Mouse (Mus musculus) kidney, embryonic 15.5 days (tissue): ENCODE data around the gene Pcdh7. TPM values are rescaled to one million over a fixed set of nuclear protein-coding genes. Genes with fewer than 3 reads are reported as not detected.

Experiments used
- ATAC-seq: fragments of 200-750 bp; cut with Nextera tagmentation; replicated peaks from 2 replicates; pipeline ENCODE4 v1.8.0; 2017; ENCODE audit warnings: moderate TSS enrichment; ENCODE audit not compliant: low FRiP score
- H3K27ac ChIP-seq: fragments of 300-500 bp; sonication (generic); 2 replicates; pipeline ENCODE4 v1.5.1; 2015; ENCODE audit warnings: mild to moderate bottlenecking, inconsistent platforms
- H3K27me3 ChIP-seq: fragments of 300-500 bp; sonication (generic); 2 replicates; pipeline ENCODE4 v1.6.1; 2015; ENCODE audit warnings: inconsistent platforms
- H3K36me3 ChIP-seq: fragments of 300-500 bp; sonication (generic); 2 replicates; pipeline ENCODE4 v1.6.1; 2015; ENCODE audit warnings: inconsistent platforms
- H3K4me1 ChIP-seq: fragments of 300-500 bp; sonication (generic); 2 replicates; pipeline ENCODE4 v1.6.1; 2015; ENCODE audit warnings: inconsistent platforms
- H3K4me2 ChIP-seq: fragments of 300-500 bp; sonication (generic); 2 replicates; pipeline ENCODE4 v1.6.1; 2015; ENCODE audit warnings: moderate library complexity, mild to moderate bottlenecking, inconsistent platforms
- H3K4me3 ChIP-seq: fragments of 300-500 bp; sonication (generic); replicated peaks from 2 replicates; pipeline ENCODE4 v1.5.1; 2015; ENCODE audit warnings: mild to moderate bottlenecking, inconsistent platforms
- H3K9ac ChIP-seq: fragments of 300-500 bp; sonication (generic); 2 replicates; pipeline ENCODE4 v1.6.1; 2015; ENCODE audit warnings: mild to moderate bottlenecking, inconsistent platforms
- H3K9me3 ChIP-seq: fragments of 300-500 bp; sonication (generic); replicated peaks from 2 replicates; pipeline ENCODE4 v1.6.1; 2016; ENCODE audit warnings: inconsistent platforms
- WGBS: fragments of 180-500 bp; shearing (Covaris S2); methylation state at CpG from one replicate; pipeline ENCODE4 v1.1.7; 2015; ENCODE audit warnings: mixed read lengths; 5-methylcytosine and 5-hydroxymethylcytosine counted together
- polyA plus RNA-seq: library from polyadenylated mRNA; unstranded; fragments of >200 nt; fragmentation: Nextera tagmentation; extraction: Ambion mirVana; gene quantifications from 2 replicates; pipeline ENCODE4 v1.2.1, GENCODE M21; 2015

The Pcdh7 gene
- polyA plus RNA-seq, 1 experiment from 2014 or later: 6.3 TPM

DNA sequence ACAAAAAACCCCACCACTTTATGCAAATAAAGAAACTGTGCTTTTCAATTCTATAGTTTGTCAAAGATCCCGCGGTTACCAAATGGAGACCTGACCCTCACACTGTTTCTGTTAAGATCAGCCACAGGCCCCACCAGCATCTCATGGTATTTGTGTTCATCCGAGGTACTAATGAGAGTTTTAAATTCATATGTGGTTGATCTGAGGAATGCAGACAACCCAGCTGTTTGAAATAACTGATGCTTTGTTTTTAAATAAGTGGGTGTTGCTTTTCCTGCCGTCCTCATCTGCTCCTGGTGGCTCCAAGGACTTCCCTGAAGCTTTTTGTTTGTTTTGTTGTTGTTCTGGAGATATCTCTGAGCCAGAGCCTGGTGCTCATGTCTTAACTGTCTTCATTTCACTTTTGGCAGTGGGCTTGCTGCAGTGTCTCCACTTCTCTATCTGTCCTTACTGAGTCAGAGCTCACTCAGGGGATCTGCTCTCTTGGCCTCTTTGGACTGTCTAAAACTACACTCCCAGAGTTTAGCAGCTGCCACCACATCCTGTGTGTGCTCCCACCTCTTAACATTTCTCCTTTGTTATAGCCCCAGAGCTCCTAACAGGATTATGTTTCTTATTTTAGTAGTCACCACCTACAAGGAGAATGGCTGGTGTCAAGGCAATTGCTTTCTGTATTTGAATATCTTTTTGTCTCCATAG is 39.1 kb downstream of the Pcdh7 start:
- Histone ChIP-seq H3K4me2 (no peak overlapping the region), H3K9me3 (no peaks in the 10 kb centered on the region), H3K27me3 (no peaks in the 10 kb centered on the region), H3K27ac (peak overlapping the region; percentile 27), H3K36me3 (no peaks in the 10 kb centered on the region), H3K9ac (no peak overlapping the region), H3K4me1 (peaks cover 11% of the 10 kb centered on the region), H3K4me3 (no peak overlapping the region)
- ATAC-seq: peak; percentile 36; the same call in 1 of the 2 replicates
- 45% methylated on average over 4 of the region's 4 CpGs for WGBS

DNA sequence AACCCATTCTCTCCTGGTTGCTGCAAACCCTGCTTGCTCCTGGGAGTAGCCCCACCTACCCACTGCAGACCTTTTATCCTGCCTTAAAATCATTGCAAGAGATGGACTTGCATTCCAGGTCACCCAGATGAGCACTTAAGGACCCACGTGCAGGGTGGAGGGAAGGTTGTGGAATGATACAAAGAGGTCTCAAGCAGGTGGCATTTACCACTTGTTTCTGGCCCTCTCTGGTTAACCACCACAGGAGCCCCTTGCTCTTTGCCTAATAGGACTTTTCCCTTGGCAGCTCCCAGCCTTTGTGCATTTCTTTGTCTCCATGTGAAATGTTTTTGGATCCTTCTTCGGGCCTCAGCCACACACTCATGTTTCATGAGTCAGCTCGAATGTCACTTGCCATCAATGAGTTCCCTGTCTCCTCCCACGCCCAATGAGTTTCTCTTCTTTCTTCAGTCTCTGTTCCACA is 39.7 kb downstream of the Pcdh7 start:
- no peaks in the 10 kb centered on the region for H3K36me3 ChIP-seq
- H3K27ac ChIP-seq: peak overlapping the region; percentile 27

DNA sequence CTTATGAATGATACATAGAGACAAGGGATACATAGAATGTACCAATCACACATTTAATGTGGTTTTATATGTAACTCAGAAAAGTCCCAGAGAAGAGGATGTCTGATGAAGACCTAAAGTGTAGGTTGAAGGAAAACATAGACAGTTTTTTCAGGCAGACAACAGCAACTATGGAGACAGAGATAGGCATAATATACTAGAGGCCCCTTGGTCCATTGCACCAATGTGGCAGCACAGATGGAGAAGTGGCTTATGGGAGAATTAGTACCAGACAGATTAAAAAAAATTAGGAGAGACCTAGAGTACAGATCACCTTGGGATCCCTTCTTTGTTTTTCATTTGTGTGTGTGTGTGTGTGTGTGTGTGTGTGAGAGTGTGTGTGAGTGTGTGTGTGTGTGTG is 41.2 kb downstream of the Pcdh7 start:
- H3K9me3 ChIP-seq: no peaks in the 10 kb centered on the region
- no peak overlapping the region for H3K4me3 ChIP-seq
- no peak overlapping the region for H3K9ac ChIP-seq
- H3K4me1 ChIP-seq: peaks cover 11% of the 10 kb centered on the region
- H3K4me2 ChIP-seq: no peak overlapping the region
- H3K27me3 ChIP-seq: no peaks in the 10 kb centered on the region
- no peak overlapping the region for H3K27ac ChIP-seq
- H3K36me3 ChIP-seq: no peaks in the 10 kb centered on the region
- no peak for ATAC-seq

More for the DNA sequence above, 39.7 kb downstream of the Pcdh7 start:
- Histone ChIP-seq H3K9me3 (no peaks in the 10 kb centered on the region), H3K9ac (no peak overlapping the region), H3K4me3 (no peak overlapping the region), H3K4me1 (peaks cover 11% of the 10 kb centered on the region), H3K4me2 (no peak overlapping the region), H3K27me3 (no peaks in the 10 kb centered on the region)
- 21% methylated on average over 4 of the region's 4 CpGs for WGBS
- ATAC-seq: peak; percentile 79

DNA sequence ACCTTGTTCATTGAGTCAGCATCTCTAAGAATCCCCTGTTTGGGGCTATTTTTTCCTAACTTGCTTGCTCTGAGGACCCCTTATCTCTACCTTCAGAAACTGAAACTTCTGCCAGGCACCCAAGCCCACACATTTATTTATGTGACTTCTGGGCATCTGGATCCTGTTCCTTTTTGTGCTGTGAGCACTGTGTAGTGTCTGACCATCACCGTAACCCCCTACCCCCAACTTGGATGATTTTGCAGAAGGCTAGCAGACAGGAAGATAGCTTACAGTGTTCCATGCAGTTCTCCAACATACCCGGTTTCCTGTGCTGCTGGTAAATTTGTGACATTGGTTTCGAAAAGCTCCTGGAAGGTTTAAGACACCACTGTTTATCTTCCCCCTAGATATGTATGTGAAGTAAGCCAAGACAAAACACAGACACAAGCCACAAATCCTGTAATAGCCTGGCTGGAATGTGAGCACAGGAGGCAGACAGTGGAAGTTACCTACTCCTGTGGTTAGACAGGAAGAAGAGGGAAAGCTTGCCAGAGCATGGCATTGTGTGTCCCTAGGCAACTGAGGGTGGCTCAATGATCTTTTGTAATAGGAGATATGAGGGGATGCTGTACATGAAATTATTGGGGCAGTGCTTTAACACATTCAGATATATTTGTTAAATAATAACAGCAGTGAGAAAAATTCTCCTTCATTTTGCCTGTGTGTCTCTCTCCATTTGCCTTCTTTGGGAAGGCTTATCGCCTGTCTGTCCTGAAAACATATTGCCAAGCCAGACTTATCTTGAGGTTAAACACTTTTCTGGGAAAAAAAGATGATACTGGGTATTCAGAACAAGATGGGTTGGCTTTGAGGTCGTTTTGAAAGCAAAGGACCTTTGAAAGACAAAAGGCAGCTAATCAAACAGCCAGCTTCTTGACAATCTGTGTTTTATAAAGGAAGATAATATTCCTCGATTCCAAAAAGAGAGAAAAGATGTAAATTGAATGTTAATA is 42.6 kb downstream of the Pcdh7 start:
- no peak for ATAC-seq
- H3K9ac ChIP-seq: no peak overlapping the region
- no peak overlapping the region for H3K4me2 ChIP-seq
- no peaks in the 10 kb centered on the region for H3K9me3 ChIP-seq
- WGBS: 62% methylated on average over 6 of the region's 6 CpGs
- H3K4me3 ChIP-seq: no peak overlapping the region
- no peaks in the 10 kb centered on the region for H3K27me3 ChIP-seq
- no peak overlapping the region for H3K27ac ChIP-seq
- H3K4me1 ChIP-seq: peaks cover 11% of the 10 kb centered on the region
- no peaks in the 10 kb centered on the region for H3K36me3 ChIP-seq

DNA sequence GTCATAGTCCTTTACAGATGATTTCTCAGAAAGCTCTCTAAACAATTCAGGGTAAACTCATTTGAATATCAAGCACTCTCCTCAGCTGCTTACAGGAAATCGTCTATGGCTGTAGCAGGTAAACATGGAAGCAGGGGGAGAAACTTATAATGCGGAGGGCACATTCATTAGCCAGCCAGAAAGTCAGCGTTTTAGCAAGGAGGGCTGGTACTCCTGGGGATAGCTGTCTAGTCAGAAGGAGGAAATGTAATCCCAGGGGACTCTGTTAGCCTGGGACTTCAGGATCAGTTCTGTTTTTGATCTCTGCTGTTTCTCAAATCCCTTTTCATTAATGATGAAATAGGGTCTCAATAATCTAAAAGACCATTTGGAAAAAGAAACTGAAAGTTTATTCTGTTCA is 47.6 kb downstream of the Pcdh7 start:
- H3K9me3 ChIP-seq: no peaks in the 10 kb centered on the region
- WGBS: 29% methylated on average over 3 of the region's 3 CpGs
- no peak overlapping the region for H3K4me3 ChIP-seq
- no peak overlapping the region for H3K4me2 ChIP-seq
- no peaks in the 10 kb centered on the region for H3K36me3 ChIP-seq
- H3K9ac ChIP-seq: no peak overlapping the region
- 0 out of 2 replicates have a peak, but pooled peaks cover 11% of the 10 kb centered on the region for H3K4me1 ChIP-seq
- no peak overlapping the region for H3K27ac ChIP-seq
- ATAC-seq: no peak
- H3K27me3 ChIP-seq: no peaks in the 10 kb centered on the region

DNA sequence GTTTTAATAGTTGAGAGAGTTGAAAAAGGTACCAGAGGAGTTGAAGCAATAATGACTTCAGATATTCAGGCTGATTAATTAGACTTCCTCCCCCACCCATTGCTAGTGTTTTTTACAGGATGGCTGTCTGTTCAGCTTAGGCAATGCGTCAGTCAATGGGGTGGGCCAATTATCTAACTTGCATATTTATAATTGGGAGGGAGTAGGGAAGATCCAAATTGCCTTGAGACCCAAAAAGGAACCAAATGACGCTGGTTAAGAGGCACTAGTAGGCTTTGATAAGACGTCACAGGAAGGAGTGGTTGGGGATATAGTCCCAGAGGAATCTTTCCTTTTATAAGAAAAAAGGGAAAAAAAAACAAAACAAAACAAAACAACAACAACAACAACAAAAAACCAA is 49.6 kb downstream of the Pcdh7 start:
- H3K4me1 ChIP-seq: 0 out of 2 replicates have a peak, but pooled peaks cover 14% of the 10 kb centered on the region
- H3K9ac ChIP-seq: no peak overlapping the region
- H3K9me3 ChIP-seq: no peaks in the 10 kb centered on the region
- H3K36me3 ChIP-seq: no peaks in the 10 kb centered on the region
- no peak for ATAC-seq
- 65% methylated on average over 3 of the region's 3 CpGs for WGBS
- no peak overlapping the region for H3K27ac ChIP-seq
- no peak overlapping the region for H3K4me3 ChIP-seq
- no peak overlapping the region for H3K4me2 ChIP-seq
- no peaks in the 10 kb centered on the region for H3K27me3 ChIP-seq

DNA sequence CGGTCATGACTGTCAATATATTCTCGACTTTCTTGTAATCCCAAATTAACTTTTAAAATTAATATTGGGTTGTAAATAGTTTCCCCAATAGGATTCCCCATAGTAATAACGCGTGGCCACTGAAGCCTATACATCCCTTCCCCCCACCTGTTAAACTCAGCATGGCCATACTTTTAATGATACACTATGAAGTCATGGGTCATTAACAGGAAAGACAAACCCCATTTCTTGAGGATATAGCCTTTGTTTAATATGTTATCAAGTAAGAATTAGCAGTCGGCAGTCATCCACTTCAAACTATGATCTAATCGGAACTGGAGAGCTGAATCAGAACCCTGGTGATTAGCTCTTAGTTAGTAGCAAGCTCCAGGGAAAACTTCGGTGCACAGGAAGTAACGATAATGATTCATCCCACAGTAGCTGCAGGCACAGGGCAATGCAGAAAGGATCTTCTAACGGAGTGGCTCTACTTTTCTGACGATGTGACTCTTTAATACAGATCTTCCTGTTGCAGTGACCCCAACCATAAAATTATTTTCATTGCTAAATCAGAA is 50.8 kb downstream of the Pcdh7 start:
- no peak overlapping the region for H3K9ac ChIP-seq
- WGBS: 54% methylated on average over 10 of the region's 10 CpGs
- no peak overlapping the region for H3K27ac ChIP-seq
- no peak overlapping the region; the same call in 1 of the 2 replicates for H3K4me2 ChIP-seq
- H3K4me3 ChIP-seq: no peak overlapping the region
- no peaks in the 10 kb centered on the region for H3K9me3 ChIP-seq
- ATAC-seq: peak; percentile 87
- no peaks in the 10 kb centered on the region for H3K36me3 ChIP-seq
- H3K27me3 ChIP-seq: no peaks in the 10 kb centered on the region
- 0 out of 2 replicates have a peak, but pooled peaks cover 14% of the 10 kb centered on the region for H3K4me1 ChIP-seq

DNA sequence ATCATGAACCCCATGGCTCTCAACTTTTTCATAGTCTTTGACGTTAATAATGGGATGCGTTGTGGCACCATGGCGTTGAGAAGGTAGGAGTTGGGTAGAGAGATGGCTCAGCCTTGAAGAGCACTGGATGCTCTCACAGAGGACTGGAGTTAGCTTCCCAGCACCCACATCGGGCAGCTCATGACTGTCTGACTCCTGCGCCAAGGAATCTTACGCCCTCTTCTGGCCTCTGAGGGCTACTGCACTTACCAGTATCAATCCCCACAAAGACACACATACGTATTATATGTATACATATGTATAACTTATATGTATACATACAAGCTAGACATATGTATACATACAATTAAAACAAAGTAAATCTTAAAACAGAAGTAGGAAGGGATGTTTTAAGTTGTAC is 51.9 kb downstream of the Pcdh7 start:
- ATAC-seq: no peak
- WGBS: 97% methylated on average over 7 of the region's 7 CpGs
- H3K4me1 ChIP-seq: 0 out of 2 replicates have a peak, but pooled peaks cover 14% of the 10 kb centered on the region
- H3K9me3 ChIP-seq: no peaks in the 10 kb centered on the region
- H3K27ac ChIP-seq: no peak overlapping the region
- no peak overlapping the region for H3K4me2 ChIP-seq
- H3K4me3 ChIP-seq: no peak overlapping the region
- no peak overlapping the region for H3K9ac ChIP-seq
- no peaks in the 10 kb centered on the region for H3K27me3 ChIP-seq
- no peaks in the 10 kb centered on the region for H3K36me3 ChIP-seq

DNA sequence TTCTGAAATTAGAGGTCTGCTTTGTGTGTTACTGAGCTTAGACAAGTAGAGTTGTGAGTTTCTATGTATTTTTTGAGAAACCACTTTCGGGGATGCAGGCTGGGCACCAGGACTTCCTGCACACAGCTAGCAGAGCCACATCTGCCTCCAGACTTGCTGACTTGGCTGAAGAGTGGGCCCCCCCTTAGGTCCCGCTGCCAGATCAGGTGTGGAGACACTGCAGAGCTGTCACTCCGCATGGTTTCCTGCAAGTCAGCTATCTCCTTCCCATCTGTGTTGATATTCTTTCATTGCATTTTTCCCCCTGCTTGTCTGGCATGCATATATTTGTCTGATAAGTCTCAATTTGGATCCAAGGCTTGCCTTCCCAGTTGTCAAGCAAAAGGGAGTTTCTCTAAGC is 52.6 kb downstream of the Pcdh7 start:
- Histone ChIP-seq H3K9me3 (no peaks in the 10 kb centered on the region), H3K4me1 (0 out of 2 replicates have a peak, but pooled peaks cover 14% of the 10 kb centered on the region), H3K27ac (no peak overlapping the region), H3K36me3 (no peaks in the 10 kb centered on the region), H3K9ac (no peak overlapping the region), H3K4me2 (no peak overlapping the region), H3K27me3 (no peaks in the 10 kb centered on the region), H3K4me3 (no peak overlapping the region)
- no peak for ATAC-seq
- WGBS: 76% methylated on average over 3 of the region's 3 CpGs

DNA sequence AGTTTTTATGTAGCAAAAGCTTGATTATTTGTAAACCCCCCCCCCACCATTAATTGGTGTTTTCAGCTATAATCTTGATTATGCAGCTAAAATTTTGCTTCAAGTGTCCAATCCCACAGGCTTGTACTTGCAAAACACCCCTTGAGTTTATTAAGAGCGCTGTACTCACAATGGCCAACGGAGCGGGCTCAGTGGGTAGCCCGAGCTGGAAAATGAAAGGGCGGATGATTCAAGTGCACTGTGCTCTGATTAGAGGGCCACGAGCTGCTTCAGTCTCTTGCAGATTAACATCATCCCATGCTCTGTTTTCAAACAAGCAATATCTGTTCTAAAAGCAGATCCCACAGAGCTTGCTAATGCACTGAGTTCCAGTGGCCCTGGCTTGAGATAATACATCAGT is 53.4 kb downstream of the Pcdh7 start:
- ATAC-seq: no peak
- Histone ChIP-seq H3K4me2 (no peak overlapping the region), H3K4me1 (0 out of 2 replicates have a peak, but pooled peaks cover 14% of the 10 kb centered on the region), H3K4me3 (no peak overlapping the region), H3K36me3 (no peaks in the 10 kb centered on the region), H3K9ac (no peak overlapping the region), H3K27me3 (no peaks in the 10 kb centered on the region), H3K27ac (no peak overlapping the region), H3K9me3 (no peaks in the 10 kb centered on the region)
- WGBS: 83% methylated on average over 6 of the region's 6 CpGs

DNA sequence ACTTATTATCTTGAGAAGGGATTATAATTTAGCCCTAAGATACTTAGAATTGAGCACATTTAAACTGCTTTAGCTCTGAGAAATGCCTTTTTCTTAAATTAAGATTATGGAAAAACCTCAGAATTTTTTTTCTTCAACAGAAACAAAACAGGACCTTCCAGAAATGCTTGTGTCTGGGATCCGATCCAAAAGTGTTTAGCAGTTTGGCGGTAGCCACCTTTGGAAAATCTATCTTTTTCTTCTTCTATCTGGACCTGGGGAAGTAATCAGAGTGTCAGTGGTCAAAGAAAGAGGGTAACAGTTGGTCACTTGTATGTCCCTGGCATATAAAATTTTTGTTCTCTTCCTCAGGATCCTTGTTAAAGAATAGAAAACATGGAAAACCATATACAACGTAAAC is 54.9 kb downstream of the Pcdh7 start:
- H3K27ac ChIP-seq: no peak overlapping the region
- H3K4me1 ChIP-seq: 0 out of 2 replicates have a peak, but pooled peaks cover 14% of the 10 kb centered on the region
- no peak overlapping the region for H3K4me3 ChIP-seq
- no peaks in the 10 kb centered on the region for H3K36me3 ChIP-seq
- no peaks in the 10 kb centered on the region for H3K27me3 ChIP-seq
- no peak overlapping the region for H3K4me2 ChIP-seq
- no peak overlapping the region for H3K9ac ChIP-seq
- WGBS: 73% methylated on average over 3 of the region's 3 CpGs
- no peak for ATAC-seq
- no peaks in the 10 kb centered on the region for H3K9me3 ChIP-seq

DNA sequence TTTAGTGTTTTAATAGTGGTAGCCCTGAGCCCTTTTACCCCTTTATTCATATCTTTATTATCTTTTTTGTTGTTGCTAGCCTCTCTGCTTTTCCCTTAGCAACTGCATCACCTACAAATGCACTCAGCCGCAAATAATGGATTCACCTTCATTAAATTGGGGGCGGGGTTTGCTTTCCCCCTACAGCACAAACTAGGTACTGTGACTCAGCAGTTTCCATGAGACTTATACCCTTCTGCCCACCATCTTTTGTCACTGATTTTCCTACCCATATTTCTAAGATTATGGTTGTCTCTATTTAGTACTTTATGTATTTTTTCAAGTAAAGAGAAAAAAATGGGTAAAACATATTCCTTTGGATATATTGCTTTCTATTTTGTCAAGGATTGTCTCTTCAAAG is 56.7 kb downstream of the Pcdh7 start:
- H3K27ac ChIP-seq: no peak overlapping the region
- no peaks in the 10 kb centered on the region for H3K27me3 ChIP-seq
- no peak for ATAC-seq
- no peak overlapping the region for H3K4me2 ChIP-seq
- H3K36me3 ChIP-seq: no peaks in the 10 kb centered on the region
- H3K9me3 ChIP-seq: no peaks in the 10 kb centered on the region
- H3K9ac ChIP-seq: no peak overlapping the region
- H3K4me1 ChIP-seq: 0 out of 2 replicates have a peak, but pooled peaks cover 6% of the 10 kb centered on the region
- WGBS: 76% methylated on average over 2 of the region's 2 CpGs
- no peak overlapping the region for H3K4me3 ChIP-seq
